Mouse (Mus musculus): ENCODE data around the gene Rab35.

GRCm38 (mm10) chr5:115667894-115668293, 36.2 kb downstream of the Rab35 start:
- TF ChIP-seq CTCF (conservative IDR thresholded peaks at IDR 0.05; ENCODE audit: insufficient read depth, insufficient read length, low read depth, low read length) (no peak), POLR2A (IDR thresholded peaks at IDR 0.05; ENCODE audit: low read depth, low read length) (no peak)
